Mouse (Mus musculus) right cerebral cortex, adult 18-20 months (tissue): Measurements from ENCODE around the gene B230217C12Rik.

ENCODE experiments used
- DNase-seq: peaks from one replicate; pipeline ENCODE4 v3.0.0; 2022; ENCODE audit warnings: mixed read lengths

B230217C12Rik gene

DNA sequence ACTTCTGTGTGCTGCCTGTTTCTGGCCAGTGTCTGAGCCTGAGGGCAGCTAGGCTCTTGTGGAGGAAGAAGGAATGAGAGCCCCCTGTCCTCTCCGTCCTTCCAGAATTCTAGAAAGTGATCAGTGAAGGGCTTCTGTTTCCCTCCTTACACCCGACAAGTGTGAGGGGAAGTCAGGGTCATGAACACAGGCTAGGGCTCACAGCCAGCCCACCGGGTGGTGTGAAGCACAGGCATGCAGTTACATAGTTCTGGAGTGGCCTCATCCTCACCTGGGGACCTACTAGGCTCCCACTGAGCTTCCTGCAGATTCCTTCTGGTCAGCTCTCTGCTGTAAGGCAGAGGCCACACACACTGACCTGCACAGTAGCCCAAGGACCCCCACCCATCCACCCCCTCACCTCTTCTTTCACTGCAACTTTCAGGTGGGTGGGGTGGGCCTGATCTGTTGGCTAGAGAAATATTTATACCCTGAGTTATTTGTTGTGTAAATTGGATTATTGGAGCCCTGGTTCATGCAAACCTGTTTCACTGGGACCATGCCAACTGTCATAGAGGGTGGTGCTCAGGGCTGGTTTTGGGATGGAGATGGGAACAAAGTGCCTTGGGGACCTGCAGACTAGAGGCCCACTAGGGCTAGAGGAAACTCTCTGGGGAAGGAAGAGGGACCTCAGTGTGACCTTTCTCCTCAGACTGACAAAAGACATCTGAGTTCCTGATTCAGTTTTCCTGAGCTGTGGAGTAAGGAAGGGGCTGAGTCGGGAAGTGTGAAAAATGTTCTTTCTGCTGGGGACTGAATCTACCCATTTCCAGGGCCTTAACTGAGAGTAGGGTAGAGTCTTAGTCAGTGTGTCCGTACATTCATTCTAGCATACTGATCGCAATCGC, 31.1 kb upstream of the B230217C12Rik start:
- DNase-seq, result no peak

DNA sequence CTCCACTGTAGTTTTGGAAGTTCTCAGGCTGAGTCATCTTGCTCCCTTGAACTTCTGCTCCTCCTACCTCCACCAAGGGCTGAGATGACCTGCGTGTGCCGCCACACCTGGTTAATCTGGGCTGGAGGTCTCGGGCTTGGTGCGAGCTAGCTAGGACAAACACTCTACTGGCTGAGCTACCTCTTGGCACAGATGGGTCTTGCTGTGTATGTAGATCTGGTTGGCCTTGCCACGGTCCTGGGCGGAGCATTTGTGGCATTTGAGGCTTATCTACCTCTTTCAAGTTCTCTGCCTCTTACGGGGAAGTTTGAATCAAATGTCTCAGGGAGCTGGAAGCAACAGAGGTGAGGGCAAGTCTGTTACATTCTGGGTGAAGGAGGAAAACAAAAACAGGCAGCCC, 30.2 kb upstream of the B230217C12Rik start:
- DNase-seq, result no peak

DNA sequence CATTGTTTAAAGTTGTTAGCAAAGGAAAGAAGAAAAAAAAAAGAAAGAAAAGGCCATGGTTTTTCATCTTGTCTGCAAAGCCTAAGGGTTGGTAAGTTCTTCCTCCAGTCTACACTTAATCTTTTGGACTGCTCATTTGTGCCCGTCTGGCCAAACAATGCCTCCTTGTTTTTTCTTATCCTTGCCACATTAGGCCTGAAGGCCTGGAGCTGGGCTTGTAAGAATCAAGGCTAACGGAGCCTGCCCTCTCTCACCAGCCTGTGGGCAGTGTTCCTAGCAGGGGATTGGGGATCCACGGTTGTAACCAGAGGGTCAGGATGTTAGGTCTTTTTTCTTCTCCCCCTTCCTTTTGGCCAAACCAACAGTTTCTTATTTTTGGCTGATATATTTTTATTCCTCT, 29.6 kb upstream of the B230217C12Rik start:
- no peak for DNase-seq

DNA sequence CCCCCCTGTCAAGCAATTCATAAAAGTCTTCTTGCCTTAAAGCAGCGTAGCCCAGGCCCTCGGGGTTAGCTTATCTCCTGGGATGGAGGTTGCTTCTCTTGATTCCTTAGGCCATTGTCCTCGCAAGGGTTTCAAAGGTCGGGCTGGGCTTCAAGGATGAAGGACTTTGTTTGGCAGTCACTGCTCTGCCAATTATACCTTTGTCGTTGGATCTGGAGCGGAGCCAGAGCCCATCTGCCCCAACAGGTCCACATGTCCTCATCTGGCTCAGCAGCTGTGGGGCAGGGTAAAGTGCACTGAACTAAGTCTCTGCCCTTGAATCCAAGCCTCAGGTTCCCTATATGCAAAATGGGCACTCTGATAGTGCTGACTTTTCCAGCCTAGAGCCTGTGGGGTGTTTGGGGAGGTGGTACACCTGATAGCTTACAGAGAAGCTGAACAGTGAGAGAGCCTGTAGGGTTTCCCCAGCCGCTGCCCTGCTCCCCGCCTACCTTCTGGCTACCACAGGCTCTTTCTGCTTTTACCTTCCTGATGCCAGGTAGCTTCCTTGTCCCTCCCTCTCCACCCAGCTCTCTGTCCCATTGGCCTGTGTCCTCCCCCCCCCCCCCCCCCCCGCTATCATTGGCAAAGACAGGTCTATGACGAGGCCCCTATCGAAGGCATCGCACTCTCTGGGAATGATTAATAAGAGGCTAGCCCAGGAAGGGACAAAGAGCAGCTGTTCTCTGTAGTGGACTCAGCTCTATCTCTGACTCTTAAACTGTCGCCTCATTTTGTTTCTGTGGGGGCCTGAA, 28.8 kb upstream of the B230217C12Rik start:
- DNase-seq, result no peak

- peak; percentile 57 for DNase-seq
Measured at GRCm38 (mm10) chr11:97812491-97812921, 28.1 kb upstream of the B230217C12Rik start.

- no peak for DNase-seq
Measured at GRCm38 (mm10) chr11:97813085-97813484, 27.5 kb upstream of the B230217C12Rik start.

DNA sequence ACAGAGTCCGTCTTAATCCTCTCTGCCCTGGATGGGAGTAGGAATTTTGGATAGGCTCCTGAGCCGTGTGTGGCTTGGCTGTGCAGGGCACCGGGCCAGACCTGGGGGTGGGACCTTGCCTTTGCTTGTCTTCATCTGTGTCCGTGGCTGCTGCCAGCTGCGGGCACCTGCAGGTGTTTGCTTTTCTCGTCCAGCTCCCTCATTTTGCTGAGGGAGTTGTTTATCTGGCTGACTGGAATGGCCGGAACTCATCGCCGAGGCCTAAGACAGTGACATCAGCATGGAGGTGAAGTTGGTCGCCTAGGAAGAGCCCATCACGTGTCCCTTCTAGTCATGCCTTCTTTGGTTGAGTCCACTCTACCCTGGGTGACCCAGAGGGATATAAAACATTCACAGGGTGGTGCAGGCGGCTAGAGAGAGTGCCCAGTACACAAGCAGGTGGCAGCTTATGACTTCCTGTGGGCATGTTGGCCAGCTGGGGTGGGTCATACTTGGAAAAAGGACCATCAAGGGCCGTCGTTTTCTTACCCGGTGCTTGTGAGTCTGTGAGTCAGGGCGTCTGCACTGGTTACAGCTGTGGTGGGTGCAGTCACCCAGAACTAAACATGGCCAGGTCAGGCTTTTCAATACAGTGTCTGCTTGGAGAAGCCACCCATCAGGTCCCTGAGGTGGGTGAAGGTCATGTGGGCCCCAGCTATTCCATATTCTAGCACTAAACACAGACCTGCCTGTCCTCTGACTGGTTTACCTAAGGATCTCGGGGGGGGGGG, 26.6 kb upstream of the B230217C12Rik start:
- no peak for DNase-seq

GRCm38 (mm10) chr11:97815736-97816135, 24.8 kb upstream of the B230217C12Rik start:
- DNase-seq, result no peak

GRCm38 (mm10) chr11:97816176-97816575, 24.4 kb upstream of the B230217C12Rik start:
- DNase-seq, result no peak

DNA sequence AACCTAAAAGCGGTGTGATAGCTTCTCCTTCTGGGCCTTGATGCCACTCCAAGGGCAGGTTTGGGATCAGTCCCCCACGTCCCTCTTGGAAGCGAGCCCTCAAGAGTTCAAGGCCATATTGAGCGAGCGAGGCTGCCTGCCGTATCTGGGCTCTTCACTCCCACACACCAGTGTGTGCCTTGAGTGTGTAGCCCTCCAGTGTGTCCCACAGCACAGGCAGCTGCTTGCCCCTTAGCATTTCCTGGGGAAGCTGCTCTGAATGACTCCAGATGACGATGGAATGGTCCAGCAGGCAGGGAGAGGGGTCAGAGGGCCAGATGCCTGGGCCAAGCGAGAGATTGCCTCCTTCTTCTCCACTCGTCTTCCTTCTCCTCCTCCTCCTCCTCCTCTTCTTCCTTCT, 23.7 kb upstream of the B230217C12Rik start:
- DNase-seq, result no peak

GRCm38 (mm10) chr11:97817379-97817778, 23.2 kb upstream of the B230217C12Rik start:
- DNase-seq, result no peak

- DNase-seq, result no peak
Measured at GRCm38 (mm10) chr11:97818003-97818402, 22.6 kb upstream of the B230217C12Rik start.

DNA sequence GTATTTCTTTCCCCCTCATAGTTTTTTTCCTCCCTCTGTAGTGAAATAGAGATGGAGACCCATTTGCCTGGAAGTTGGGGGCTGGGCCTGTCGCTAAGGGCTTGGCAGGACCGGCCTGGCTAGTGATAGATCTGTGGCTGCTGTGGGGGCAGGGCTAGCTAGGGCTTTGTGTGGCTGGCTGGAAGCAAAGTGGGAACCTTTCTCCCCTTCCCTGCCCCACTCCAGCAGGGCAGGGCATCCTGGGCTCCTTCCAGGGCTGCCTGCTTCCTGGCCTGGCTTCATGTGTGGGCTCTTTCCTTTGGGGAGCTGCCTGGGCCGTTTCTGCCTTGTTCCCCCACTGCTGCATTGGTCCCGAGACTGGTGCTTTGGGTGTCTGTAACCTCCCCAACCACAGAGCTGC, 22.0 kb upstream of the B230217C12Rik start:
- peak; percentile 48 for DNase-seq

DNA sequence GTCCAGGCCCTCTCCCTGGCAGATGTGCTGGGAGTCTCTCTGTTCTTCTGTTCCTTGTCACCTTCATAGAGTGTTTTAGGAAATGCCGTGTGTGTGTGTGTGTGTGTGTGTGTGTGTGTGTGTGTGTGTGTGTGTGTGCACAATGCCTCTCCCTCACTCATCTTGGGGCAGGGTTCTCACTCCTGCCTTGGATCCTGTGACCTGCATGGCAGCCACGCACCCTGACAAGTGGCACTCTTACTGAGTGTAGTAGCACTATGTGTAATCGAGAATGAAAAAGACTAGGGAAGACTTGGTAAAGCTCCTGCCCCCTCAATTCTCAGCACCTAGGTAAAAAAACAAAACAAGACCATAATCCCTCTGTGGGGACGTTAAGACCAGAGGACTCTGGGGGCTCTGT, 21.5 kb upstream of the B230217C12Rik start:
- no peak for DNase-seq

GRCm38 (mm10) chr11:97819923-97820322, 20.7 kb upstream of the B230217C12Rik start:
- DNase-seq, result no peak

GRCm38 (mm10) chr11:97820840-97821239, 19.7 kb upstream of the B230217C12Rik start:
- no peak for DNase-seq

DNA sequence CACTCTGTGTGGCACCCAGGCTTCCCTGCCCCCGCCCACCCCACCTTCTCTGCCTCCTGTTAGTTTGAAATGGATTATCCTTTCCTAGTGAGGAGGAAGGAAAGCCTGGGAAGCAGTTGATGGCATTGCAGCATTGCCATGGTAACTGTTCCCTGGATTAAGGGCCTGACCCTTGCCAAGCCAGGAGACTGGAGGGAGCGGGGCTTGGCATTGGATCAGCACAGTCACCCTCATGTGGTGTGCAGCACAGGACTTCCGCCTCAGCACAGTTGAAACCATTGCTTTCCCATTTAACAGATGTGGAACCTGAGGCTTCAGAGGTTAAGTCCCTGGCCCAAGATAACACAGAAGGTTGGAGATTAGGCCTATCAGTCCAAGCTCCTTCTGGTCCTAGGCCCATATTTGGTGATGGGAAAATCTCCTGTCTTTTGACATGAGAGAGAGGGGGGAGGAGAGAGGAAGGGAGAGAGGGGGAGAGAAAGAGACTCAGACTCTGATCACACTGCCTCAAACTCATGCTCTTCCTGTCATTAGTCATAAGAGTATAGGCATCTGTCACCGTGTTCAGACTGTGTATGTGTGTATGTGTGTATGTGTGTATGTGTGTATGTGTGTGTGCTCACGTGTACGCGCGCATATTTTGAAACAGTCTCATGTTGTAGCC, 19.0 kb upstream of the B230217C12Rik start:
- no peak for DNase-seq

DNA sequence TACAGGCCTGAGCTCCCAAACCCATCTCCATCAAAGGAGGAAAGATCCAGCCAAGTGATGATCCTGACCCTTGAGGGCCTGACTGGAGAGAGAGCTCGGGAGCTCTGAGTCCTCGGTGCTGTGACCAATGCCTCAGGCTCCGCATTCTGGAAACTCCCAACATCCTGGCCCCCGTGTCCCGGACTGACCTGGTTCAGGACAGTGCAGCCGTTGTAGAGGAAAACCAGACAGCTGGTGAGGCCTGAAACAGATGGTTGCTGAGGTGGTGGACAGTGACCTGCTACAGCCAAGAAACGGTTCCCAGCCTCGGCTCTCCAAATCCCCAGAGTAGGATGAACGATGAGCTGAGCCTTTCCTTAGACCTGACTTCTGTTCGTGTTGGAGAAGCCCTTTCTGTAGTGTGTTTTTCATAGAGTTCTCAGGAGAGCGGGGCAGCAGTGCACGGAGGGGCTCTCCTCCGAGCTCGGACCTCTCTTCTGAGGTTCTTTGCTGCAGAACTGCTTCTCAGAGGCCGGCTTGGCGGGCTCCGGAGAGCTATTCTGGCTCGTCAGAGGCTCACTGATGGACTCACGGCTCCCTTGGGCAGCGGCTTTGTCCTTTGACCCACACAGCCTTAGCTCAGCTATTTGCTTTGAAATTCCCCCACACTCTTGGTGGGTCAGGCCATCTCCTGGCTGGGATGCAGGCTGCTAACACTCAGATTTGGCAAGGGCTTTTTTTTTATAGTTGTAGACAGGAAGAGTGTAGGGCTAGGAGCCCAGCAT, 17.6 kb upstream of the B230217C12Rik start:
- DNase-seq, result no peak

DNA sequence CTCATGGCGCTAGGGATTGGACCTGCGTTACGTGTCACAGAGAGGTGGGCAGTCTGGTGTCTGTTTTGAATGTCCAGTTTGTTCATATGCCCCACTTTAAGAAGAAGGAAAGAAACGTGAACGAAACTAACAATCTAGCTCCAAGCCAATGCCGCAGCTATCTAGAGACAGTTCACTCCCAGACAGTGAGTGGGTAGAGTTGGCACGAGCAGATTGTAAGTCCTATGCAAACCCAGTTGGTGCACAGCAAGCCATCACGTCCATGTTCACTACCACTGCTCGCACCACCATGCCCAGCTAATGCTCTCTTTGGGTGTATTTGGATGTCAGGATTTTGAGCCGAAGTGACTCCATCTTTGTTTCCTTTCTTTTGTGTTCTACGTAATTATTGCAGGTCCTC, 16.4 kb upstream of the B230217C12Rik start:
- no peak for DNase-seq

GRCm38 (mm10) chr11:97824895-97825294, 15.7 kb upstream of the B230217C12Rik start:
- no peak for DNase-seq

- DNase-seq, result peak; percentile 59
Measured at GRCm38 (mm10) chr11:97825295-97825694, 15.3 kb upstream of the B230217C12Rik start.

GRCm38 (mm10) chr11:97825971-97826370, 14.6 kb upstream of the B230217C12Rik start:
- DNase-seq, result no peak
